Mouse (Mus musculus) heart, adult 2 months (tissue): ENCODE data around the gene Osbpl10. TPM values are rescaled to one million over a fixed set of nuclear protein-coding genes. Genes with fewer than 3 reads are reported as not detected.
A peak's percentile ranks its signal among the peaks of the same experiment; 100 is the strongest.

ENCODE experiments used
- DNase-seq, 2 experiments: peaks; one replicate each; pipeline ENCODE4 v3.0.0; 2021
- H3K27ac ChIP-seq: fragments of 200-600 bp; 2 replicates; pipeline ENCODE4 v1.8.1; 2022
- H3K27me3 ChIP-seq: fragments of 200-500 bp; 2 replicates; pipeline ENCODE4 v1.6.1; 2012; ENCODE audit warnings: mild to moderate bottlenecking, low read length, inconsistent platforms, mixed read lengths; ENCODE audit not compliant: control insufficient read depth, insufficient read depth
- H3K36me3 ChIP-seq: fragments of 200-500 bp; 2 replicates; pipeline ENCODE4 v1.6.1; 2012; ENCODE audit warnings: low read length, inconsistent platforms; ENCODE audit not compliant: control insufficient read depth, insufficient read depth
- H3K4me1 ChIP-seq: fragments of 200-500 bp; 2 replicates; pipeline ENCODE4 v1.6.1; 2011; ENCODE audit warnings: low read length; ENCODE audit not compliant: control insufficient read depth, insufficient read depth
- H3K4me3 ChIP-seq: fragments of 200-600 bp; 2 replicates; pipeline ENCODE4 v1.8.1; 2022
- H3K79me2 ChIP-seq: fragments of 200-500 bp; replicated peaks from 2 replicates; pipeline ENCODE4 v1.6.1; 2012; ENCODE audit warnings: mild to moderate bottlenecking, inconsistent platforms, low read length, moderate library complexity, mixed read lengths; ENCODE audit not compliant: control insufficient read depth, insufficient read depth
- H3K9ac ChIP-seq: fragments of 200-500 bp; 2 replicates; pipeline ENCODE4 v1.6.1; 2012; ENCODE audit warnings: low read depth, mild to moderate bottlenecking, control low read depth, inconsistent platforms, low read length, mixed read lengths
- CTCF ChIP-seq: fragments of 200-600 bp; IDR thresholded peaks from 2 replicates; pipeline ENCODE4 v1.8.1; 2022; ENCODE audit warnings: antibody characterized with exemption, mild to moderate bottlenecking, moderate library complexity
- EP300 ChIP-seq: fragments of 200-500 bp; IDR thresholded peaks from 2 replicates; pipeline ENCODE4 v1.6.1; 2011; ENCODE audit warnings: low read depth, low read length, control low read depth; ENCODE audit not compliant: insufficient read depth
- POLR2A ChIP-seq: fragments of 200-500 bp; IDR thresholded peaks from 2 replicates; pipeline ENCODE4 v1.6.1; 2011; ENCODE audit warnings: mild to moderate bottlenecking, low read depth, low read length, control low read depth; ENCODE audit not compliant: insufficient read depth
- WGBS: fragments of 180-500 bp; shearing (Covaris S2); methylation state at CpG from one replicate; pipeline ENCODE4 v1.1.7; 2018; 5-methylcytosine and 5-hydroxymethylcytosine counted together
- intact Hi-C: fragments of 180-260 bp; cut with DNase I; formaldehyde crosslinking; loops from one replicate; pipeline ENCODE4 v1.15.1; 2025
- polyA plus RNA-seq: library from polyadenylated mRNA; depleted of rRNA; stranded (reverse); fragments of >200 nt; gene quantifications from 2 replicates; pipeline ENCODE4 v1.2.3, GENCODE M21; 2012
- total RNA-seq, 2 experiments: library from RNA; stranded (reverse); gene quantifications; 2 replicates each; pipeline ENCODE4 v1.2.3; 2021

Gene Osbpl10
- total and polyA plus RNA-seq, 3 experiments, result 1.4 to 3.4 (median 2.0) TPM

DNA sequence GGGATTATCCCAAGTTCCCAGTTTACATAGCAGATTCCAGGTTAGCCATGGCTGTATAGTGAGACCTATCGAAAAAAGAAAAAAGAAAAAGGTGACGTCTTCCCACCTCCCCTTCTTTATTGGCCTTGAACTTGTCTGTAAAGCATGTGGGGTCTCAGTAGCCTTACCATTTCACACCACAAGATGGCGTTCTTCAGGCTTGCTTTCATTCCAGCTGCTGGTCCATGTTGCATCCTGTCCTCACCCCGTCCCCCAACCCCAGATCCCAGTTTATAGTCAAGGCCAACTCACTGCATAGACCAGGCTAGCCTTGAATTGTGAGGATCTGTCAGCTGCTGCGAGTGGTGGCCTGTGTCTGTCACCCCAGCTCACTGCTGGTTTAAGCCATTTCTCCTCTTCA is 111.3 kb downstream of the Osbpl10 start:
- intact Hi-C loops, result loop anchor here (5.0 kb wide), 3 partner anchors 173 to 613 kb away; no protein-coding TSS in a partner anchor
- Histone ChIP-seq H3K4me3 (no peak overlapping the region), H3K79me2 (no peaks in the 10 kb centered on the region), H3K27me3 (no peaks in the 10 kb centered on the region), H3K4me1 (no peaks in the 10 kb centered on the region), H3K36me3 (no peaks in the 10 kb centered on the region), H3K27ac (no peak overlapping the region), H3K9ac (no peak overlapping the region)
- TF ChIP-seq EP300 (no peak), CTCF (peak; percentile 35)
- no peak for DNase-seq
- WGBS, result 80% methylated on average over 5 of the region's 5 CpGs

DNA sequence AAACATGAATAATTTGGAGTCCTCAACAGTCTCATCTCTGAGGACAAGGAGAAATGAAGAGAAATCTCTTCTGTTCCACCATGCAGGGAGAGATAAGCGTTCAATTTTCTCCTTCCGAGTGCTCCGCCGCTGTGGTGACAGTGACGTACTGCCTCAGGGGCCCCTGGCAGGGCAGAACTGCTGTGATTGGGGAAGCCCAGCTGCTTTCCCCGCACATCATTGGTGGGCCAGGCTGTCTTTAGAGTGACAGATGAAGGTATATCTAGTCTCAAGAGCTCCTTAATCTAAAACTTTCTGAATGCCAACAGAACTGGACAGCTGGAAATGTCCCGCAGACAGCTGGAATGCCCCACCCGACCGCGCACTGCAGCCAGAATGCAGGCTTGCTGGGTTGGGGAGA is 118.1 kb downstream of the Osbpl10 start:
- Histone ChIP-seq H3K9ac (no peak overlapping the region), H3K79me2 (no peaks in the 10 kb centered on the region), H3K4me3 (no peak overlapping the region), H3K27ac (no peak overlapping the region), H3K27me3 (no peaks in the 10 kb centered on the region), H3K36me3 (no peaks in the 10 kb centered on the region), H3K4me1 (no peaks in the 10 kb centered on the region)
- TF ChIP-seq CTCF, result no peak
- TF ChIP-seq EP300, result no peak
- TF ChIP-seq POLR2A, result no peak
- intact Hi-C loops, result no loop called here
- no peak for DNase-seq
- 59% methylated on average over 10 of the region's 10 CpGs for WGBS

GRCm38 (mm10) chr9:115097340-115097739 is 119.0 kb downstream of the Osbpl10 start:
- no peak for TF ChIP-seq POLR2A
- 0 out of 2 replicates have a peak, but pooled peaks have one; percentile 3 for TF ChIP-seq CTCF
- no peak for TF ChIP-seq EP300
- no peak overlapping the region for H3K9ac ChIP-seq
- H3K27ac ChIP-seq, result no peak overlapping the region
- no peak overlapping the region for H3K4me3 ChIP-seq
- intact Hi-C loops, result no loop called here
- H3K79me2 ChIP-seq, result no peaks in the 10 kb centered on the region
- no peaks in the 10 kb centered on the region for H3K4me1 ChIP-seq
- no peaks in the 10 kb centered on the region for H3K27me3 ChIP-seq
- no peaks in the 10 kb centered on the region for H3K36me3 ChIP-seq
- WGBS, result 88% methylated on average over 4 of the region's 4 CpGs
- no peak for DNase-seq

DNA sequence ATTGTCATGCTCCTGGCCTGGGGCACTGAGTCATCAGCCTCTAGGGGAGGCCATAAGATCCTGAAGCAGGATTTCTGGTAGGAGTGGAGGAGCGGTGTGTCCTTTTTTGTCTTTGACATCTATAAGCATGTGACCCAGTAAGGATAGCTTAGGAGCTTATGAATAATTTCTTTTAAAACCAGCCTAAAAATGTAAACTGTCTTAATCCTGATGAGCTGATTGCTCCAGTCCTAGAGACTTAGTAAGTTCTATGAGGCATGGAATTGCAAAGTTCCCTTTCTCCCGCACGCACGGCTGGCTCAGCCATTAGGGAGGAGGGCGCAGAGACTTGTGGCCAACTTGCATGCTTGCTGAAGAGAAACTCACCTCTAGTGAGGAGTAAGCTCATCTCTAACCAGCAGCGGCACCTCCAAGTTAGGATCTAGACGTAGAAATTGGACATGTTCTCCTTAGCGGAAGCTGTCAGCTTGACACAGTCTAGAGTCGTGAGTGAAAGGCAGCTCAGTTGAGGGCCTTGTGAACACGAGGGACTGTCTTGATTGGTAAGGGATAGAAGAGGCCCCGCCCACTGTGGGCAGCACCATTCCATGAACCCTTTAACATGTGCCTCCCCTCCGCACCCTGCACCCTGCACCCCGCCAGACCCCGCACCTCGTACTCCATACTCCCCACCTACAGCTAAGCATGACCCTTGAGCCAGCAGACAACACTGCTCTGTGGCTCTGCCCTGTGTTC is 122.0 kb downstream of the Osbpl10 start:
- no peaks in the 10 kb centered on the region for H3K27me3 ChIP-seq
- H3K27ac ChIP-seq, result no peak overlapping the region
- no peaks in the 10 kb centered on the region for H3K79me2 ChIP-seq
- TF ChIP-seq CTCF (no peak), EP300 (no peak), POLR2A (no peak)
- no peaks in the 10 kb centered on the region for H3K36me3 ChIP-seq
- intact Hi-C loops, result no loop called here
- no peak for DNase-seq
- 88% methylated on average over 15 of the region's 15 CpGs for WGBS
- H3K9ac ChIP-seq, result no peak overlapping the region
- H3K4me3 ChIP-seq, result no peak overlapping the region
- no peaks in the 10 kb centered on the region for H3K4me1 ChIP-seq

- 83% methylated on average over 7 of the region's 7 CpGs for WGBS
- intact Hi-C loops, result no loop called here
- no peaks in the 10 kb centered on the region for H3K27me3 ChIP-seq
- no peak overlapping the region for H3K9ac ChIP-seq
- no peak overlapping the region for H3K4me3 ChIP-seq
- no peak overlapping the region for H3K27ac ChIP-seq
- no peaks in the 10 kb centered on the region for H3K4me1 ChIP-seq
- no peak for DNase-seq
- no peaks in the 10 kb centered on the region for H3K36me3 ChIP-seq
- TF ChIP-seq POLR2A (no peak), CTCF (no peak), EP300 (no peak)
- no peaks in the 10 kb centered on the region for H3K79me2 ChIP-seq
Observed at GRCm38 (mm10) chr9:115107430-115107829, 129.1 kb downstream of the Osbpl10 start.

DNA sequence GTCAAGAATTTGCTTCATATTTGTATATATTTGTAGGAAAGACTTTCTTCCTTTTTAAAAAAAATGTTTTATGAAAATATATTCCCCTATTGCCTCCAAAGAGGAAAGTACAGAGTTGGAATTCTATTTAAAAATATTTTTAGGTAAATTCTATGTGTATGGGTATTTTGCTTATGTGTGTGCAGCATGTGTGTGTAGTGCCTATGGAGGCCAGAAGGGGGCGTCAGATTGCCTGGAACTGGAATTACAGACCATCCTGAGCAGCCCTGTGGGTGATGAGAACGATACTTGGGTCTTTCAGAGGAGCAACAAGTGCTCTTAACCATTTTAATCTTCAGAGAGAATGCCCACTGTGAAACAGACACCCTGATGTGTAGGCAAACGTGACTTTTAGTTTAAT is 132.3 kb downstream of the Osbpl10 start:
- no peaks in the 10 kb centered on the region for H3K79me2 ChIP-seq
- no peak overlapping the region for H3K9ac ChIP-seq
- no peak overlapping the region for H3K27ac ChIP-seq
- intact Hi-C loops, result no loop called here
- WGBS, result 74% methylated on average over 3 of the region's 3 CpGs
- no peak for DNase-seq
- no peaks in the 10 kb centered on the region for H3K27me3 ChIP-seq
- TF ChIP-seq POLR2A (no peak), EP300 (no peak), CTCF (no peak)
- H3K4me1 ChIP-seq, result no peaks in the 10 kb centered on the region
- H3K36me3 ChIP-seq, result no peaks in the 10 kb centered on the region
- no peak overlapping the region for H3K4me3 ChIP-seq
